Mouse (Mus musculus) midbrain, embryonic 10.5 days (tissue): Measurements from ENCODE around the gene Gjd3. TPM values are rescaled to one million over a fixed set of nuclear protein-coding genes. Genes with fewer than 3 reads are reported as not detected.
"Not testable (repeated sequence)": the region's sequence is repeated elsewhere in the genome, so short reads cannot be mapped to it uniquely, and the experiment has no call there.

Experiments
- DNase-seq: peaks from one replicate; pipeline ENCODE4 v3.0.0-alpha.2; 2017; ENCODE audit warnings: low spot score
- H3K27ac ChIP-seq: fragments of 300-500 bp; sonication (generic); replicated peaks from 2 replicates; pipeline ENCODE4 v1.5.1; 2016; ENCODE audit warnings: mild to moderate bottlenecking
- H3K27me3 ChIP-seq: fragments of 300-500 bp; sonication (generic); 2 replicates; pipeline ENCODE4 v1.6.1; 2016; ENCODE audit warnings: low read depth, mild to moderate bottlenecking; ENCODE audit not compliant: poor library complexity, severe bottlenecking
- H3K36me3 ChIP-seq: fragments of 300-500 bp; sonication (generic); 2 replicates; pipeline ENCODE4 v1.6.1; 2016; ENCODE audit warnings: mild to moderate bottlenecking, moderate library complexity
- H3K4me1 ChIP-seq: fragments of 300-500 bp; sonication (generic); 2 replicates; pipeline ENCODE4 v1.6.1; 2016
- H3K4me3 ChIP-seq: fragments of 300-500 bp; sonication (generic); 2 replicates; pipeline ENCODE4 v1.5.1; 2016; ENCODE audit warnings: mild to moderate bottlenecking, moderate library complexity
- H3K9me3 ChIP-seq: fragments of 300-500 bp; sonication (generic); replicated peaks from 2 replicates; pipeline ENCODE4 v1.6.1; 2016; ENCODE audit warnings: mild to moderate bottlenecking
- WGBS: fragments of 180-500 bp; shearing (Covaris S2); methylation state at CpG from one replicate; pipeline ENCODE4 v1.1.7; 2016; 5-methylcytosine and 5-hydroxymethylcytosine counted together
- polyA plus RNA-seq: library from polyadenylated mRNA; unstranded; fragments of >200 nt; fragmentation: Nextera tagmentation; extraction: Ambion mirVana; gene quantifications from 2 replicates; pipeline ENCODE4 v1.2.1, GENCODE M21; 2016

Gene Gjd3
- polyA plus RNA-seq, 1 experiment from 2014 or later = not detected

DNA sequence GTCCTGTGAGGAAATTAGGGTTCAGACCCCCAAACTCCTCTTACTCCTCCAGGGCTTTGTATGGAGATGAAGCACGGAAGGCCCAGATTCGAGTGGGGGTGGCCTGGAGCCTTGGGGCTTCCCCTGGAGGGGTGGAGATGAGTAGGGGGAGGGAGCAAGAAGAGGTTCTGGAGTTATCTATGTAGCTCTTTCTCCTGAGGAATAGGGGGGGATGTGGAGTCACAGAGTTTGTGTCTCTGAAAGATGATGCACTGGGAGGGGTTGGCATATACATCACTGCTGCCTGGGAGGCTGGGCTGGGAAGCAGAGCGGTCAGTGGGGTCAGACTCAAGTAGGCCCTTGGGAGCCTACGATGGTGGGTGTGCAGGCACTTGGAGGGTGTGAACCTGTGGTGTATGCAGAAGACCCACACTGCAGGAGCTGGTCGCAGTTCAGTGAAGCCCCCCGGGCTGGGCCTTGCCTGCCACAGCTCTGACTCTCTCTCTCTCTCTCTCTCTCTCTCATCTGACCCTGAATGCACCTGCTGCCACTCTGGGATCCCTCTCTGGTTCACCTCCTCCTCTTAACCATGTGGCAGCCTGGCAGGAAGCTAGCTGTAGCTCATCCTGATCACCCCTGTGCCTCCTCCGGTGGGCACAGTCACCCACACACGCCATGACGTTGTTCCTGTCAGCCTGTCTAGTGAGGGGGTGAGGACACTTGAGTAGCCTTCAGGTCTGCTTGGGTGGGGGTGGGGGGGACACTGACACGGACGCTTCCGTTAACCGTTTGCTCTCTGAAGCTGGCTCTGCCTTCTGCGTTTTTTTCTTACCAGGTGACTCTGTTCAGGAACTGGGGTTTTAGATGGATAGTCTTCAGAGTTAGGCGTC lies 43.5 kb downstream of the Gjd3 start:
- H3K27me3 ChIP-seq = peaks cover 46% of the 10 kb centered on the region
- WGBS = 59% methylated on average over 15 of the region's 15 CpGs
- DNase-seq = no peak
- no peaks in the 10 kb centered on the region for H3K9me3 ChIP-seq
- peak overlapping the region; percentile 80 for H3K4me3 ChIP-seq
- H3K27ac ChIP-seq = no peak overlapping the region; the same call in 1 of the 2 replicates
- no peaks in the 10 kb centered on the region for H3K36me3 ChIP-seq
- peaks cover 86% of the 10 kb centered on the region for H3K4me1 ChIP-seq

DNA sequence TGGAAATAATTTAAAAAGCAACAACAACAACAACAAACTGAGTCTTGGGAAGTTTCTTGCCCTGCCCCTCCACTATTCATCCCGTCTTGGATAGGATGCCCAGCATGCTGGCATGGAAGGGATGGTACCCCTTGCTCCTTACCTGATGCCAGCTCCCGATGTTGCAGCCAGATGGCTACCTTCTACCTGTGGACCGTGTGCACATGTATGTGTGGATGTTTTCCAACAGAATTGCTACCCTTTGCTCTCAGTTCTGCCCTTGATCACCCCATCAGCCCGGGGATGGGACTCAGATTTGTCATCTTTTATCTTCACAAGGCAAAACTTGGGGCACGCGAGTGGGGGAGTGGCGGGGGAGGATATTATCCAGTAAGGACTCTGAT lies 44.1 kb downstream of the Gjd3 start:
- H3K36me3 ChIP-seq = no peaks in the 10 kb centered on the region
- H3K9me3 ChIP-seq = no peaks in the 10 kb centered on the region
- DNase-seq = no peak
- H3K4me3 ChIP-seq = peak overlapping the region; percentile 80
- no peak overlapping the region for H3K27ac ChIP-seq
- H3K27me3 ChIP-seq = peaks cover 52% of the 10 kb centered on the region
- H3K4me1 ChIP-seq = peaks cover 80% of the 10 kb centered on the region
- 51% methylated on average over 7 of the region's 7 CpGs for WGBS

DNA sequence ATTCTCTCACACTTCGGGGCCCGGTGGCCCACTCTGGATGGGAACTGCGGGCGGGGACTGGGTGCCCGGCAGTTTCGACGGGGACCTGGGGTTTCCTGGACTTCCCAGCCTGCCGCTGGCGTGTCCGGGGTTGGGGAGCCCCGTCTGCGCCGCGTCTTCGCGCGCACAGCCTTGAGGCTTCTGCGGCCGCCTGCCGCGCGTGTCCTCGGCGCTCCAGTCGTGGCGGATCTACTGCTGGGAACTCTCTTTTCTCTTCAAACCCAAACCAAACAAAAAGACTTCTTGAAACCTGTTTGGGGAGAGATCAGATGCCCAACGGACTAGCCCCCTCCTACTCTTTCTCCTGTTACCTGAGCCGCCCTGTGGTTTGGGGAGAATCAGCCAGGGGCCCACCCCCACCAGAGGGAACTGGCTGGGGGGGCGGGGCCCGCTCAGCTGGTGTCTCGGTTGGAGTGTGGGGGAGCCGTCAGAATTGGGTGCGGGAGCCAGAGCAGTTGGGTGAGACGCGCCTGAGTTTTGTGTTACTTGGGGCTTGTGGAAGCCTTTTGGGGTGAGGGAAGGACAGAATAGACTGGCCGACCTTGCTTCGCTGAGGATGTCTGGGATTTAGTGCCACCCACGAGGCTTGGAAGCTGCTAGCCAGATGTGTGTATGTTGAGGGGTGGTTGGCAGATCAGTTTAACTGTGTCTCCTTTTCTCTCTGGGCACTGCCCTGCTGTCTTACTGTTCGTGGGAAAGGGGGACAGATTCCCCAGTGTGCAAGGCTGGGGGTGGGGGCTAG lies 44.7 kb downstream of the Gjd3 start:
- WGBS = under 1% methylated on average over 39 of the region's 39 CpGs
- no peak for DNase-seq
- Histone ChIP-seq H3K36me3 (no peaks in the 10 kb centered on the region), H3K27me3 (peaks cover 58% of the 10 kb centered on the region), H3K9me3 (no peaks in the 10 kb centered on the region), H3K4me3 (peak overlapping the region; percentile 80), H3K4me1 (peaks cover 80% of the 10 kb centered on the region), H3K27ac (peak overlapping the region; percentile 87)

DNA sequence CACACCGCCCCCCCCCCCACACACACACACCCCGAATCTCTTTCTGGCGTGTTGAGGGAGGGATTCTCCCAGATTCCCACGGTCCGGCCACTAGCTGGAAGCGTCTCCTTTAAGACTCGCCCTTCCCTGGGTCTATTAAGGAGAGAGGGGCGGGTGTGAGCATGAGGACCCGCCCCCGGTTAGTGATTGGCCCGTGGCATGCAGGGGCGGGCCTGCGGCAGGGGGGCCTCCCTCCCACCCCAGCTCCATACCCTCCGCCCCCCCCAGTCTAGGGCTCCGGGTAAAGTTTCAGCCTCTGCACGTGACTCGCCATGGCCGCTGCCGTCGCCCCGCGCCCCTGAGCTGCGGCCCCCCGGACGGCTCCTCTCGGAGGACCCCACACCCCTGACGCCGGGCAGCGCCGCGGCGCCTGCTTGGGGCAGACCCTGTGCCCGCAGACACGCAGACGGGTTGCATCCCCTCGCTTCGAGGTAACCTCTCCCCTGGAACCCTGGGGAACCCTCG lies 45.4 kb downstream of the Gjd3 start:
- H3K4me3 ChIP-seq = peak overlapping the region; percentile 80
- 0% methylated on average over 37 of the region's 38 CpGs for WGBS
- DNase-seq = peak; percentile 87
- H3K4me1 ChIP-seq = peaks cover 80% of the 10 kb centered on the region
- H3K27ac ChIP-seq = peak overlapping the region; percentile 87
- H3K36me3 ChIP-seq = no peaks in the 10 kb centered on the region
- H3K9me3 ChIP-seq = no peaks in the 10 kb centered on the region
- H3K27me3 ChIP-seq = peaks cover 60% of the 10 kb centered on the region

DNA sequence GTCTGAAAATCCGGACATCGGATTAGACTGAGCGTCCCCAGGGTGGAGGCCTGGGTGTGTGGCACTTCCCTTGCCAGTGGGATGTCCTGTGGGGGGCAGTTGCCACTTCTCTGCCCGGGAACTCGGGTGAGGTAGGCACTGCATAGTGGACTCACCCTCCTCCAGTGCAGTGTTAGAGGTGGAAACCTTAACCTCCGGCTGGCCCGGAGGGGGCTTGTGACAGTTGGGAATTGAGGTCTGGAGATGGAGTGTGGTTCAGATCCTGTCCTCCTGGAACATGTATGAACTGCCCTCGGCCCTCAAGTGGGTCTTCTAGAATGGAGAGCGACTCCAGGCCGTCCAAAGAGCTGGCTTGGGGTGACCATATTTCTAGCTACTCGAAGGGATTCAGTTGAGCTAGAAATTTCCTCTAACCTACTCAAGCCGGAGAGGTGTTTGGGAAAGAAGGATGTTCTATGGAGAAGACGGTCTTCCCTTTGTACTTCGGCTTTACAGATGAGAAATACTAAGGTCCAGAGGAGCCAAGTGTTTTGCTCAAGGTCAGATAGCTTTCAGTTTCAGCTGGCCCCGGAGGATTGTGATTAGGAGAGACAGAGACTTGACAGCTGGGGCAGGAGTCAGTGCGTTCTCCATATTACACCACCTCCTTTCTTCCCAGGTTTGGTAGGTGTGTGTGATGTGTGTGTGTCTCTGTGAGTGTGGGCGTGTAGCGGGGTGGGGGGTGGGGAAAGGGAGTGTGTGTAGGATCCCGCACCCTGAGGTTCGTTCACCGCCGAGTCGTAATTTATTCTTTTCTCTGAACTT lies 46.0 kb downstream of the Gjd3 start:
- H3K27ac ChIP-seq = peak overlapping the region; percentile 87
- DNase-seq = no peak

DNA sequence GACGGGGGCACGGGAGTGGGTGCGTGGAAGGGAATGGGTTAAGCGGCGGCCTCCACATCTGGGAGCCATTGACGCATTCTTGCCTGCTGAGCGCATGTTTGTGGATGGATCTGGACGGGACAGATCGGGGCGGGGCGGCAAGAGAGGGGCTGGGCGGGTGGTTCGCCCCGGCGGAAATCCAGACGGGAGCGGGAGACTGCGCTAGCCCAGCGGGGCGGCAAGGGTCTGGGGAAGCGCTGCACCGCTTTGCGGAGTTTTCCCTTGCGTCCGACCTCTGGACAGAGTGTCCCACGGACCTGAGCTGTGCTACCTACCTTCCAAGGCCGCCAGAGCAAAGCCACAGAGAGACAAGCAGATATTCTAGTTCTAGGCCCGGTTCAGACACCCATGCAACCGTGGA lies 46.6 kb downstream of the Gjd3 start:
- Histone ChIP-seq H3K27ac (peak overlapping the region; percentile 24), H3K36me3 (no peaks in the 10 kb centered on the region), H3K27me3 (peaks cover 62% of the 10 kb centered on the region), H3K9me3 (no peaks in the 10 kb centered on the region), H3K4me3 (peak overlapping the region; percentile 80), H3K4me1 (peaks cover 80% of the 10 kb centered on the region)
- under 1% methylated on average over 29 of the region's 29 CpGs for WGBS
- peak; percentile 70 for DNase-seq

More for the DNA sequence above, 46.0 kb downstream of the Gjd3 start:
- peaks cover 60% of the 10 kb centered on the region for H3K27me3 ChIP-seq
- H3K9me3 ChIP-seq = no peaks in the 10 kb centered on the region
- H3K36me3 ChIP-seq = no peaks in the 10 kb centered on the region
- peaks cover 80% of the 10 kb centered on the region for H3K4me1 ChIP-seq
- 3% methylated on average over 23 of the region's 23 CpGs for WGBS
- peak overlapping the region; percentile 80 for H3K4me3 ChIP-seq

DNA sequence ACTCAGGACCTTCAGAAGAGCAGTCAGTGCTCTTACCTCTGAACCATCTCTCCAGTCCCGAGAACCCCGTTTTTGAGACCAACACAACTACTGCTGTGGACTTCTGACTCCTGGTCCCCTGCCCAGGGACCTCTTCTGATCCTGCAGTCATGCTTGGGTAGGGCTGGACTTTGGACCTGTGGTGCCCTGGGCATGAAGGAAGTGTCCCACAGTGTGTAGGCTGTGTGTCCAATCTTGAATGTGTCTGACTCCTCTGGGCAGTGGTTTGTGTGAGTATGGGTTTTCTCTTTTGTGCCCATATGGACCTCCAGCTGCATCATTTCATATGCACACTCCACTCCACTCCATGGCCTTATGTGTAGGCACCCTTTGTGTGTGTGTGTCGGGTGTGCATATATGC lies 47.7 kb downstream of the Gjd3 start:
- Histone ChIP-seq H3K27me3 (peaks cover 71% of the 10 kb centered on the region), H3K36me3 (no peaks in the 10 kb centered on the region), H3K4me3 (no peak overlapping the region), H3K27ac (no peak overlapping the region), H3K9me3 (no peaks in the 10 kb centered on the region), H3K4me1 (peaks cover 80% of the 10 kb centered on the region)
- no peak for DNase-seq
- 92% methylated on average over 3 of the region's 3 CpGs for WGBS

DNA sequence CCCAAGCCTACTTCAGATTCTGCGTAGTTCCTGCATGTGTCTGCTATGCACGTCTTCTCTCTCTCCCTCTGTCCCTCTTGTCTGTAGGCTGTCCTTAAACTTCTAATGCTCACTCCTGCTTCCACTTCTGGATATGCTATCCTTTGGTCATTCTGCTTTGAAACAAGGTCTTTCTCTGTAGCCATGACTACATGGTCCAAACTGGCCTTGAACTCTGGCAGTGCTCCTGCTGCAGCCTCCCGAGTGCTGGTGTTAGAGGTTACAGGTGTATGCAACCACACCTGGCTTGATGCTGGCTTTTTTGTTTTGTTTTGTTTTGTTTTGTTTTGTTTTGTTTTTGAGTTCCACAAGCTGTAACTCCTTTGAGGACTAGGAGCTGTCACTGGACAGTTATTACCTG lies 48.4 kb downstream of the Gjd3 start:
- no peak for DNase-seq
- Histone ChIP-seq H3K4me3 (no peak overlapping the region), H3K27me3 (peaks cover 66% of the 10 kb centered on the region), H3K27ac (no peak overlapping the region), H3K9me3 (no peaks in the 10 kb centered on the region), H3K4me1 (peaks cover 80% of the 10 kb centered on the region), H3K36me3 (no peaks in the 10 kb centered on the region)
- WGBS = 81% methylated on average over 3 of the region's 3 CpGs

DNA sequence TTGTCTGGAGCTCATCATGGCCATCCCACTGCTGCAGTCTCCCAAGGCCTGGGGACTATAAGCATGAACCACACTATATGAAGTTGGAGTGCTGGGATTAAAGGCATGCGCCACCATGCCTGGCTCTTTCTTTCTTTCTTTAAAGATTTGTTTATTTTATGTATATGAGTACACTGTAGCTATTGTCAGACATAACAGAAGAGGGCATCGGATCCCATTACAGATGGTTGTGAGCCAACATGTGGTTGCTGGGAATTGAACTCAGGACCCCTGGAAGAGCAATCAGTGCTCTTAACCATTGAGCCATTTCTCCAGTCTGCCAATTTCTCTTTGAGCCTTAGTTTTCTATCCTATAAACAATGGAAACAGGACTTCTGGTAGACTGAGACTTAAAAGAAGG lies 49.0 kb downstream of the Gjd3 start:
- H3K36me3 ChIP-seq, H3K27ac ChIP-seq, DNase-seq, H3K4me3 ChIP-seq, H3K9me3 ChIP-seq: not testable (repeated sequence)
- H3K4me1 ChIP-seq = peaks cover 80% of the 10 kb centered on the region
- peaks cover 64% of the 10 kb centered on the region for H3K27me3 ChIP-seq
- WGBS = 93% methylated on average over 2 of the region's 2 CpGs

DNA sequence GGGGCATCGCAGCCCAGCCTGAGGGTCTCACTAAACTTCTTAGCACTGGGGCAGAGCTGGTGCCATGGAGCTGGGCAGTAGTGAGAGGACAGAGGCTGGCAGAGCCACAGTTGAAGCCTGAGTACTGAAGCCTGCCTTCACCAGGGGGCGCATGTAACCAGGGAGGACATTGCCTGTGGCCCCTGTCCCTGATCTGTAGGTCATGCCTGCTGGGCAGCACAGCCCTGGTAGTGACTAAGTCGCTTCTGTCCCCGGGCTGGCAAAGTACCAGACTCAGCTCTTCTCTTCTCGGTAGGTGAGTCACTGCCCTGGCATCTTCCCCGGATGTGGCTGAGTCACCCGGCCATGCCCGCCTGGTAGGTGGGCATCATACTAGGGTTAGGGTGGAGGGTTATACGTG lies 49.7 kb downstream of the Gjd3 start:
- H3K27ac ChIP-seq = peak overlapping the region; percentile 39
- no peak for DNase-seq

DNA sequence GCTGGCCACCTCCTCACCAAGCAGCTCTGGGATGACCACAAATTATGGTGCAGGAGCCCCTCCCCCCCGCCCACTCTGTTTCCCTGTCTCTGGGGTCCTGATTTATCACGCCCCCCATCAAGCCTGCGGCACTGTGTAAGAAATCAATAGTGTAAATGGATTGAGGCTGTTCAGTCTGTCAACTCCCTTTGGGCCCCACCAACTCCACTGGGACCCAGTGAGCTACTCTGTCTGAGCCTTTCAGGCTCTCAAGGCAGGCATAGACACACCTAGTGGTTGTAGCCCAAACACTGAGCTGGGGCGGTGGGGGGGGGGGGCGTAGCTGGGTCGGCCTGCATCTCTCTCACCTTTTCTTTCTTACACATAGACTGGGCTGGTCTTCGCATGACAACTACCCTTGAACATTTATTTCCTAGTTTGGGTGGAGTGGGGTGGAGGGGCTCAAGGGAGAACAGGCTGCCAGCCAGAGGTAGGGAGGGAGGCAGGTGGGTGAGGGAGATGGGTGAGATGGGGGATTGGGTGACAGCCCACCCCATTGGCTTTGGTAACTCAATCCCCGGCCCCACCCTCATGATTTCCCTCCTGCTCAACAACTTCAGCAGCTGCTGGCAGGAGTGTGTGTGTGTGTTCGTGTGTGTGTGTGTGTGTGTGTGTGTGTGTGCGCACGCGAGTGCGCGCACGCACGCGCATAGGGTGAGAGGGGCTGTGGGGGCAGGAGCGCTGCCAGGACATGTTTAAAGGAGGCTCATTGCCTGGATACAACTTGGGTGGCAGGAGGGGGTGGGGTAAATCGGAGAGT lies 50.3 kb downstream of the Gjd3 start:
- peaks cover 69% of the 10 kb centered on the region for H3K27me3 ChIP-seq
- peak overlapping the region; percentile 39 for H3K27ac ChIP-seq
- WGBS = 45% methylated on average over 19 of the region's 19 CpGs
- peaks cover 80% of the 10 kb centered on the region for H3K4me1 ChIP-seq
- H3K36me3 ChIP-seq = no peaks in the 10 kb centered on the region
- DNase-seq = no peak
- 0 out of 2 replicates have a peak overlapping the region, but pooled peaks have one; percentile 0 for H3K4me3 ChIP-seq
- no peaks in the 10 kb centered on the region for H3K9me3 ChIP-seq

More for the DNA sequence above, 49.7 kb downstream of the Gjd3 start:
- H3K27me3 ChIP-seq = peaks cover 66% of the 10 kb centered on the region
- H3K4me1 ChIP-seq = peaks cover 80% of the 10 kb centered on the region
- WGBS = 55% methylated on average over 9 of the region's 9 CpGs
- no peaks in the 10 kb centered on the region for H3K36me3 ChIP-seq
- no peak overlapping the region; the same call in 1 of the 2 replicates for H3K4me3 ChIP-seq
- no peaks in the 10 kb centered on the region for H3K9me3 ChIP-seq
